Mouse (Mus musculus) thymus, adult 2 months (tissue): ENCODE results near the gene Srebf1.

Experiments used
- CTCF ChIP-seq: fragments of 200-500 bp; IDR thresholded peaks from 2 replicates; pipeline ENCODE4 v1.5.1; 2012; ENCODE audit warnings: mild to moderate bottlenecking, control low read depth, low read length, moderate library complexity, borderline replicate concordance; ENCODE audit not compliant: control insufficient read depth, poor library complexity, insufficient read depth; ENCODE audit errors: extremely low read depth
- POLR2A ChIP-seq: fragments of 200-500 bp; IDR thresholded peaks from 2 replicates; pipeline ENCODE4 v1.6.1; 2012; ENCODE audit warnings: mild to moderate bottlenecking, low read length, control low read depth, moderate library complexity; ENCODE audit not compliant: control insufficient read depth, poor library complexity, insufficient read depth; ENCODE audit errors: extremely low read depth

DNA sequence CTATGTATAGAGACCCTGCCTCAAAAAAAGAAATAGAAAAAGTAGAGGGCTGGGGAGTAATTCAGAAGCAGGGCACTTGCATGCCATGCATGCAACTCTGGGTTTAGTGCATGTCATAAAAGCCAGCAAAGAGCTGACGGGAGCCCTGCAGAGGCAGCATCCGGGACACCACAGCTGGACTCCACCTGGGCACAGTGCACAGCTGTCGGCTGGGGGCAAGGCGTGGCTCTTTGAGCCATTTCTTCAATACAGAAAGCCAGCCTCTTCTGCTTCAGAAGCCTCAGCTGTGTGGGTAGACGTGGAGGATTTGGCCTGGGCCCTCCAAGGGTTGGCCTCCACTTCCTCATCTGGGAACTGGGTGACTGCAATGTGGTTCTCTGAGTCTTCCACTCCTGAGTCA lies 13.0 kb upstream of the Srebf1 start:
- TF ChIP-seq CTCF (peak; percentile 30; the same call in 1 of the 2 replicates), POLR2A (no peak)
